Mouse (Mus musculus) heart, adult 8-10 months (tissue): ENCODE measurements around the gene Hoxb3. TPM values are rescaled to one million over a fixed set of nuclear protein-coding genes. Genes with fewer than 3 reads are reported as not detected.

Experiments used
- DNase-seq: peaks from one replicate; pipeline ENCODE4 v3.0.0; 2022; ENCODE audit warnings: low spot score
- total RNA-seq, 4 experiments: library from RNA; stranded (reverse); gene quantifications; 2 replicates each; pipeline ENCODE4 v1.2.4; 2022

The Hoxb3 gene
- under 1 TPM; 0.25 to 0.37 (median 0.30) TPM for total RNA-seq

DNA sequence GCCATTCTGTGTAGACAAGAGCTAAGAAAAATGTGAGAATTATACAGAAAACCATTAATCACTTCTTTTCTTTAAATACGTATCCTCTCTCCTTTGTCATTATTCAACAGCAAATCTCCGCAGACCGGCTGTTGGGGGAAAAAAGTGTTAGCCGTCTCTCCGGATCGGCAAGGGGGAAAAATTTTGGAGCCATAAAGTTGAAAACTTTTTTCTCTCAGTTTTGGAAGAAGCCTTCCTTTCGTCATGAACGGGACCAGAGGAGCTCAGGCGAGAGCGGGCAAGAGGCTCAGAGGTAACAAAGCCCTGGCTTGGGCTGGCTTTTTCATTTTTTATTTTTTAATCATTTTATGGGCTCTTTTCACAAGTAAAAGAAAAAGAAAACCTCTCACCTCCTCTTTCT, at the start of gene Hoxb3:
Gene Hoxb3, plus strand, starts transcription at position 173 of the 400 bp plus-strand sequence.
- DNase-seq: no peak

DNA sequence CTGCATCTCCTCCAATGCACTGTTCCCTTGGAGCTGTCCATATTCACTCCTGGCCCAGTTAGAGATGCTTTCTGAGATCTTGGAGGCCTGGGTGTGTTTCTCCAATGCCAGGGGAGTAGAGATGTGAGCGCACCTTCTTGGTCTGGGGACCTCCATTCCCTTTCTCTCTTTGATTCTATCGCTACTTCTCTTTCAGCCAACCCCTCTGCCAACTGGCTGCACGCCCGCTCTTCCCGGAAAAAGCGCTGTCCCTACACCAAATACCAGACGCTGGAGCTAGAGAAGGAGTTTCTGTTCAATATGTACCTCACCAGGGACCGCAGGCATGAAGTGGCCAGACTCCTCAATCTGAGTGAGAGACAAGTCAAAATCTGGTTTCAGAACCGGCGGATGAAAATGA, 48.7 kb upstream of the Hoxb3 start:
- no peak for DNase-seq

DNA sequence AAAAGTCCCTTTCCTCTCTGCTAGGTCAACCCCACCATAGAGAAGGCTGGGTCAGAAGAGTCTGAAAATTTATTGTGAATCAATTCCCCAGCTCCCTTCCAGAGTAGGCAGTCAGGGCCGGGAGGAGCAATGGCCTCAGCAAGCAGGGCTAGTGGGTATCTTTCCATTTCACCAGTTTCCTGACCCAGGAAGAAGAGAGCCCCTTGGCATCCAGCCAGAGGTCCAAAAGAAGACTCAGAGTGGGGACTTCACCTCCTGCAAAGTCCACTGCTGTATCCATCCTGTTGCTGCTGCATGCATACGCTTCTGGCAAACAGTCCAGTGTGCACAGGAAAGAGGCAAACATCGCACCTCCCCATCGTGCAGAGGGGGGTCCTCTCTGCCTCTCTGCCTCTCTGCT, 47.2 kb upstream of the Hoxb3 start:
- no peak for DNase-seq

DNA sequence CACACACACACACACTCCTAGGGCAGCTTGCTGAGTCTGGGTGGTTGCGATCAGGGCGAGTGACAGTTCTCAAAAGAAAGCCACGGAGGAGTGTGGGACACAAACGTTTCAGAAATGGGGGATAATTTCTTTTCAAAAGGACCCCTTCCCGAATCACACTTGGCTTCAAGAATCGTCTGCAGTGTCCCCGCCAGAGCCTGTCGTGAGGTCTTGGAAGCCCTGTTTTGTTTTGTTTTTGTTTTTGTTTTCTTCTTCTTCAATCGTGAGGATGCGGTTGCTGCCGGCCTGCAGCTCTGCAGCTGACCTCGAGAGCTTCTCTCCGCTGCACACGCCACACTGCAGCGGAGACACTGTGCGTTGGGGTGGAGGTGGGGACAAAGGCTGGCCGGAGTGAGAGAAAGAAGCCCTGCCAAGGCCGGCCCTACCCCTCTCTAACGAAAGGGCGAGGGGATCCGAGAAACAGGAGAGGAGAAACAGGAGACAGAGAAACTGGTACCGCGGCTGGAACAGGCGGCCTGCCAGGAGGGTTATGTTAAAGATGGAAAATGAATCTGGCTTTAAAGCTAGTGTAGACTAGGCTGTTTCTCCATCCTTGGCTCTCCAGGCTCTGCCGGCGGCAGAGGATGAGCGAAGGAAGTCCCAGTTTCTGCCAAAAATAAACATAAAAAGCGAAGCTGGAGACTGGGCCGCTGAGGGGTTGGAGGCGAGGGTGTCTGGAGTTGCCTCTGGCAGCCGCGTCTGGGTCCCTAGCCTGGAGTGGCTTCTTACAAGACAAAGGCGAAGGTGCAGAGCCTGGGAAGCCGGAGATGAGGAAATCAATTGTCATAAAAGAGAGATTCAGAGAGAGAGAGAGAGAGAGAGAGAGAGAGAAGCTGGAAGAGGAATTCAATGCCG, 45.7 kb upstream of the Hoxb3 start:
- no peak for DNase-seq

DNA sequence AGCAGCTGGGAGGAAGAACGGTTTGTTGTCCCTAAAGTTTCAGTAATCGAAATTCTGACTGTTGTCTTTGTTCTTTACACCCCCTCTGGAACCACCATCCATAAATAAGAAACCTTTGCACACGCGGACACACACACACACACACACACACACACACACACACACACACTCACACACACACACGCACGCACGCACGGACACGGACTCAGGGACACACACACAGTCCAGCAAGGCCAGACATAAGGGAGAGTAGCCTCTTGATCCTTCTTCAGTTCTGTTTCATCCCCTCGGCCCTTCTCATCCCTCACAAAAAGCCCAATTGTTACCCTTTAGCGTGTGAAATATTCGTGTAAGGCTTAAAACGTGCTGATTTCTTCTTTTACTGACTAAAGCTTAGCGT, 44.8 kb upstream of the Hoxb3 start:
- no peak for DNase-seq

DNA sequence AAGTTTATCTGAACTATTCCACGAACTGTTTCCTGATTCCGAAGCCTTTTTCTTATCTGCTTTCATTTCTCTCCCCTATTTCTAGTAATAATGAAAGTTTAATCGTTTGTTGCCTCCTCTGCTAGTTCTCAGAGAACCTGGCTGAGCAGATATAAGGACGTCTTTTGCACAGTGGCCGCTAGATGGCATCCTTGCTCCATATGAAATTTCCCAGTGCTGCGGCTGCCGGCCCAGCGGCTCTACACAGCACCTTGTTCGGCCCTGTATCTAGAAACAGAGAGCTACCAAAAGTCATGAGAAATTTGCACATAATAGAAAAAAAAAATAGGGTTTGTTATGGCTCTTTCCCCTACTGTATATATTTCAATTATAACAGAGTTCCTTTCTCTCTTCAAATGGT, 44.4 kb upstream of the Hoxb3 start:
- DNase-seq: peak; percentile 84

DNA sequence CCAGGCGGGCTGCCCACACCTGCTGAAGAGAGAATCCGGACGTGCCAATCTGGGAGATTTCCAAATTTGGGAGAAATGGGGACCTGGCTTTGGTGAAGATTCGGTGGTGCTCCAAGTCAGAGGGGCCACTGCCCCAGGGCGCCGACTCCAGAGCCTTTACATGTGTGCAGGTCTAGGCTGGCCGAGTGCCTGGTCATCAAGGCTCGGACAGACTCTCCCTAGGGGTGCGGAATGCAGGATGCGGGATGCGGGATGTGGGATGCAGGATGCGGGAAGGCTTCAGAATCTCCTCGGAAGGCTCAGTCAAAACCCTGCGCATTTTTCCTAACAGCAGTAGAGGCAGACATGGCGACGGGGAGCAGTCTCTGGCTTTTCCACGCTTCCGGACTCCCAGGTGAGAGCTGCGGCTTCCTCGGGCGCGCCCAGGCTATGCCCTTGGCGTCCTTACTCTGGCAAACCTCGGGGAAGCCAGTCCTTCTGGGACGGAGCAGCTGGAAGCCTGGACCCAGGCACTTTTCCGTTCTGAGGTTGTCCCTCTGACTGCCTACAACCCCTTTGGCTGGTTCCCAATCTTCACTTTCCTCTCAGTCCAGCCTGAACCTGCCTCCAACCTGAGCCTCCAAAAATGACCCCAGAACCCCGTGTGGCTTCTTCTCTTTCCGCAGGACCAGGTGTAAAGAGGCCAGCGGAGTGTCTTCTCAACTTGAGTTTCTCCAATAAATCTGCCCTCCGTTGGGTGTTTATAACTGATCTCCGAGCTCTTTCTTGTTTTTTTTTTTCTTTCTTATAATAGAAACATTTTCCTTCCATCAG, 43.5 kb upstream of the Hoxb3 start:
- DNase-seq: no peak

DNA sequence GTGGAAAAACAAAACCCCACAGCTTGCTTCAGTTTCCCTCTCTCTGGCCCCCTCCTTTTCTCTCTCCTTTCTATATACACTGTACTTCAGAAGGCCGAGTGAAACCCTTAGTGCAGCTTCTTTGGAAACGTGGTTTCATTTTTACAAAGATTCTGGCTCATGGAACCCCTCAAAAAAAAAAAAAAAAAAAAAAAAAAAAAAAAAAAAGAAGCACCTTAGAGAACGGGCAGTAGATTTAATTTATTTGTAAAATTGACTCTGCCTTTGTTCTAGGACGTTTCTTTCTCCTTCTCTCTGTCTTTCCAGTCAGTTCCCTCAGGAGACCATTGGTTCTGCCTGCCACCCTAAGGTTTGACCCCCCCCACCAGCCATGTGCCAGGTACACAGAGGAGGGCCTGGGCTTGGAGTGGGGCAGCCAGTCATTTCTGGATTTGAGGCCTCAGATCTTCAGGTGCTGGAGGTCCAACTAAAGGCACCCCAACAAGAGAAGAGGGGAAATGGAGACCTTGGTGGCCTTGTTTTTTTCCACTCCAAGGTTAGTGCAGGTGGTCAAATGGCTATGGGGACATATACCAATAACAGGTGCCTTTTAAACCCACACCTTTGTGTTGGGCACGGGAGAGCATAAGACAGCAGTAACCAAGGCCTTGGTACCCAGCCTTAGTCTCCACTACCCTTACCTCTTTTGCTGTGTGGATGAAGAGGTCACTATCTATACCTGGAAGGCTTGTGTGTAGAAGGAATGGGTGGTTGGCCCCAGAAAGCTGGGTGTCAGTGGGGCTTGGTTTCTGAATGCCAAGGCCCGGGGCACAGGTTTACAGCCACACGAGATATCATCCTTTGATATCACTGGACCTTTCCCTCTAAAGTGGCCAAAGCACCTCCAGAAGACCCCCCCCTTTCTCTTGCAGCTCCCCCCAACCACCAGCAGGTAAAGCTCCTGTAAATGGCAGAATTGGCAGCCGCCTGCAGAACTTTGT, 42.4 kb upstream of the Hoxb3 start:
- DNase-seq: no peak

DNA sequence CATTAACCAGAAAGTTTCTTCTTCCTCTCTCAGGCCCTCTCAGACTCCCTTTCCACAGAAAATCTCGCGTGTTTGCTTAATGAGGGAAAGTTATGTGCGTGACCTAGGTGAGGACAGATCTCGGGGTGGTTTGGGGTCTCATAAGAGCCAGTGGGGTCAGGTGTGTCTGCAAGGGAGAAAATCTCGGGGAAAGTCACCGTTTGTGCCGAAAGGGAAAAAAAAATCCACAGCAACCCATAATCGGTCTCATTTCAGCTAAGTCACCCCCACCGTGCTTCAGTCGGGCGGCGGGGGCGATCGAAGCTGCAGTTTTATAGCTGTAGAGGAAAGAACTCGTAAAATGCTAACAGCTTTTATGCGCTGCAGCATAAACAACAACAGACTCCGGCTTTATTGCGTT, 41.7 kb upstream of the Hoxb3 start:
- no peak for DNase-seq

DNA sequence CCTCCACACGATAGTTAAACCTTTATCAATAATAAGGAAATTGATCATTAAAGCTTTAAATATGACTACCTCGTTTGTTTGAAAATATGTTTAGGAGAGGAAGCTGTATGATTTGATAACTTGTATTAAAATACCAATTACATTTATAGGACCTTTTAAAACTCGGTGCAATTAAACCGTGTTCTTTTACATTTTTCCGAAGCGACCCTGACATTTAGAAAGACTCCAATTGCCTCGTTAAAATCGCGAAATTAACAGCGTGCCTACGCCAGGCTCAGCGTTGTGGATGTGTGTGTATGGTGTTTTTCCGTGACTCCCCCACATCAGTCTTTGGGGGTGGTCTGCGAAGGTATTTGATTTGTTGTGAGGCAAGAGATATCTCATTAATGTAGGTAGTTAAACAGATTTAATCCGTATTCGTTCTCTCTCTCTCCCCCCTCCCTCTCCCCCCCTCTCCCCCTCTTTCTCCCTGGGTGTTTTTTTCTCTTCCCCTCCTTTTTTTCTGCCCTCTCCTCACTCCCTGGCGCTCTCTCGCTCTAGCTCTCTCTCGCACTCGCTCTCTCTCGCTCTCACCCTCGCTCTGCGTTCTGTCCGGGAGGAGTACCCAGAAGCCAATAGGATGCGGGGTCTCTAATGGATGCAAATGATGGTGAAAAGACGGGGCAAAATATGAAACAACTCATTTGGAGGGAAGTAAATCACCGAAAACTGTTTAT, 41.1 kb upstream of the Hoxb3 start, which contains the start of gene Hoxb8:
Gene Hoxb8, plus strand, starts transcription at position 51 of the 716 bp plus-strand sequence.
- no peak for DNase-seq

DNA sequence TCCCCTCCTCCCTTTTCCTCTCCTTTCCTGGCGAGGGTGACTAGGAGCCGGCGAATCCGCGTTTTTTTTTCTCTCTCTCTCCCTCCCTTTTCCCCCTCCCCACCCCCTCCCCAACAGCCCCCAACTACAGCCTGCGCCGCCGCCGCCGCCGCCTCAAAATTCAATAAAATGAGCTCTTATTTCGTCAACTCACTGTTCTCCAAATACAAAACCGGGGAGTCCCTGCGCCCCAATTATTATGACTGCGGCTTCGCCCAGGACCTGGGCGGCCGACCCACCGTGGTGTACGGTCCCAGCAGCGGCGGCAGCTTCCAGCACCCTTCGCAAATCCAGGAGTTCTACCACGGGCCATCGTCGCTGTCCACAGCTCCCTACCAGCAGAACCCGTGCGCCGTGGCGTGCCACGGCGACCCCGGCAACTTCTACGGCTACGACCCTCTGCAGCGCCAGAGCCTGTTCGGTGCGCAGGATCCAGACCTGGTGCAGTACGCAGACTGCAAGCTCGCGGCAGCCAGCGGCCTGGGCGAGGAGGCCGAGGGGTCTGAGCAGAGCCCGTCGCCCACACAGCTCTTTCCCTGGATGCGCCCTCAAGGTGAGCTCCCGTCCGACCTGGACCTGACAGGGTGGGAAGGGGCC, 40.2 kb upstream of the Hoxb3 start:
- no peak for DNase-seq

DNA sequence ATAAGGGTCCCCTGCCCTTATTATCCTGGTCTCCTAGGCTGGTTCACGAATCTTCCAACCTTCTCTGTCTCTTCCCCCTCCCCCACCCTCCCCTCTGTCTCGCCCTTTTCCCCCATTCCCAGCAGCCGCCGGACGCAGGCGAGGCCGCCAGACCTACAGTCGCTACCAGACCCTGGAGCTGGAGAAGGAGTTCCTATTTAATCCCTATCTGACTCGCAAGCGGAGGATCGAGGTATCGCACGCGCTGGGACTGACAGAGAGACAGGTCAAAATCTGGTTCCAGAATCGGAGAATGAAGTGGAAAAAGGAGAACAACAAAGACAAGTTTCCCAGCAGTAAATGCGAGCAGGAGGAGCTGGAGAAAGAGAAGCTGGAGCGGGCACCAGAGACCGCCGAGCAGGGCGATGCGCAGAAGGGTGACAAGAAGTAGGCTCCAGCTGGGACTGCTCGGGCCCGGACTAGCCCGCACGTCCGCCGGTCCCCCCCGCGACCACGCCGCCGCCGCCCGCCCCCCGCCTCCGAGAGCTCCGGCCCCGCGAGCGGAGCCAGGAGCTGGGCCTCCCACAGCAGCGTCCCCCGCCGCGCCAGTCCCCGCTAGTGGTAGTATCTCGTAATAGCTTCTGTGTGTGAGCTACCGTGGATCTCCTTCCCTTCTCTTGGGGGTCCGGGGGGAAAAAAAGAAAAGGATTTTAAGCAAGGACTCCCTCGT, 38.9 kb upstream of the Hoxb3 start:
- DNase-seq: no peak

DNA sequence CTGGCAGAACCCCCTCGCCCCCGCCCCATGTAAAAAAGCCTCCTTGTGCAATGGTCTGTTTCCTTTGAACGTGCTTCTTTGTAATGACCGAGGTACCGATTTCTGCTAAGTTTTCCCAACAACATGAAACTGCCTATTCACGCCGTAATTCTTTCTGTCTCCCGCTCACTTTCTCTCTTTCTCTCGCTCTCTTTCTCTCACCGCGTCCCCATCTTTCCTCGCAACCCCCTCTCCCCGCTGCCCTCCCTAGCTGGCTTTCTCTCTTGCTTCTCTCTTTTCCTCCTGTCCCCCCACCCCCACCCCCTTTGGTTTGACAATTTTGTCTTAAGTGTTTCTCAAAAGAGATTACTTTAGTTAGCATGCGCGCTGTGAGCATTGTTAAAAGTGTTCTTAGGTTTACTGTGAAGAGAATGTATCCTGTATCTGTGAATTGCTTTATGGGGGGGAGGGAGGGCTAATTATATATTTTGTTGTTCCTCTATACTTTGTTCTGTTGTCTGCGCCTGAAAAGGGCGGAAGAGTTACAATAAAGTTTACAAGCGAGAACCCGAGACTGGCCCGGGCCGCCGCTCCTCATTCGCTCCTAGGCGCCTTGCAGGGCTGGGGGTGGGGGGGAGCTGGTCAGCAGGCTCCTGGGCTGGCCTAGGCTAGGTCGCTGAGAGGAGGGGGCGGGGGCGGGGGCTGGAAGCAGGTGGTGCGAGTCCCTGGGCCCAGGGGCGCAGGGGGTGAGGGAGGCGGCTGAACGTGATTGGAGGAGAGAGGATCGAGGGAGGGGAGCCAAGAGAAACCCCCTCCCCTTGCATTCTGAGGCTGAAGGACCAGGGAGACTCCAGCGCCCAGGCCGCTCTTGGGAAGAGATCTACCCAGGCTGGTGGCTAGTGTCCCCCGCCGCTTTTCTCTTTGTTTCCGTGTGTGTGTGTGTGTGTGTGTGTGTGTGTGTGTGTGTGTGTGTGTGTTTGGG, 38.1 kb upstream of the Hoxb3 start:
- no peak for DNase-seq

DNA sequence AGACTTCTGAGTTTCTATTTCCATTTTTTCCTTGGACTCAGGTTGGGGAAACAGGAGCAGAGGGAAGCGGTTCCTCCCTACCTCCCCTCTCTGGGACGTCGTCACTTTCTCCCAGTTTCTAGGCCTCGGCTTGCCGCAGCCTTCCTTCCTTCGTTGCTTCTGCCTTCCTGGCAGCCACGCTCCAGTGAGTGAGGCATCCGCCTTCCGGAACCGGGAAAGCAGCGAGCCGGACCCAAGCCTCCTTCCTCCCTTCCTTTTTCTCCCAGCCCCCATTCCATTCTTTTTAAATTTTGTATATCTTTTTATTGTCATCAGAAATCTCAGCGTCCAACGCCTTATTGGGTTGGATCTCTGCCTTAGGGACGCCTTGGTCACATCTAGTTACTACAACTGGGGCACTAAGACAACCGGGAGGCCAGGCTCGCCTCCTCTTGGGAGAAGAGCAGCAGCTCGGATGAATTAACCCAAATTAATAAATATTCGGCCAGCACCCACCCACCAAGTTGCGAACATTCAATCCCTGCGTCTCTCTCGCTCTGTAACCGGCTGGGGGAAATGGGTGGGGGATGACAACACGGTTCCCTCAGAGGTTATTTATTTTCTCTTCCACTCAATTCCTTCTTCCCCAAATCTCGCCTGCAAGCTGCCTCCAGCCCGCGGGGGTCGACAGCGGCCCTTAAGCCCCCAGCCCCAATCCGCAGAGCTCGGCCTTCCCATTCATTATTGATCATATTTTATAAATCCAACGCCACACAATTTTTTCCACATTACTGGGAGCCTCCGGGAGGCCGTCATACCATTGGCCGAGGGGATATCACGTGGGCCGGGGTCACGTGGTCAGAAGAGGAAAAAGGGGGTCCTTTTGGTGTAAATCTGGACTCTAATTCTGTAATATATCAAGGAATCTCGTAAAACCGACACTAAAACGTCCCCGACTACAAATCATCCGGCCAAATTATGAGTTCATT, 37.1 kb upstream of the Hoxb3 start, which contains the start of gene Hoxb7:
Gene Hoxb7, plus strand, starts transcription at position 853 of the 968 bp plus-strand sequence.
- no peak for DNase-seq

DNA sequence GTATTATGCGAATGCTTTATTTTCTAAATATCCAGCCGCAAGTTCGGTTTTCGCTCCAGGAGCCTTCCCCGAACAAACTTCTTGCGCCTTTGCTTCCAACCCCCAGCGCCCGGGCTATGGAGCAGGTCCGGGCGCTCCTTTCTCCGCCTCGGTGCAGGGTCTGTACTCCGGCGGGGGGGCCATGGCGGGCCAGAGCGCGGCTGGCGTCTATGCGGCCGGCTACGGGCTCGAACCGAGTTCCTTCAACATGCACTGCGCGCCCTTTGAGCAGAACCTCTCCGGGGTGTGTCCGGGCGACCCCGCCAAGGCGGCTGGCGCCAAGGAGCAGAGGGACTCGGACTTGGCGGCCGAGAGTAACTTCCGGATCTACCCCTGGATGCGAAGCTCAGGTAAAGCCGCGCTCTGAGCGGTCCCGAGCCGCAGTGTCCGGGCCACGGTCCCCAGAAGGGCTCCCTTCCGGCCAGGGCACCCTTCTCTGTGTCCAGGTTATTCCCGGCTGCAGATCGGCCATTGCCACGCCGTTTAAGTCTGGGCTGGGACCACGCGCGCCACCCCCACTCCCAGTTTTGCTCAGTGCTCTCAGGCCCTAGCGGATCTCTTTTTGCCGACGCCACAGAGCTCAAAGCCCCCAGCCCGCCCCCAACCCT, 36.3 kb upstream of the Hoxb3 start:
- DNase-seq: no peak

DNA sequence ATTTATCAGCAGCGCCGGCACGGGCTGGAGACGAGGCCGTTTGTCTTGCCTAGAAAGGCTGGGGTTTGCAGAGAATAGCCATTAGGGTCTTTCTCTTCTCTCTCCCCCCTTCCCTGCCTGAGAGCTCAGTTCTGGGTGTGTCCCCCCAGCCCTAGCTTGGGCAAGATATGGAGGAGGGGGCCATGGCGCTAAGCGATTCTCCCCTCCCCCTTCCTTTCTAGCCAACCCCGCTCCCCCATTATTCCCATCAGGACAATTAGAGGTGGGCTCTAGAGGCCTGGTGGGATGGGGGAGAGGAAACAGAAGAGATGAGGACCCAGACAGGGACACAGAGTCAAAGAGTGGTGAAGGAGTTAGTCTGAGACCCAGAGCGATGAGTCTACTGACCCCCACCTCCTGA, 35.7 kb upstream of the Hoxb3 start:
- no peak for DNase-seq
